ENCODE assay signal across 9 mouse cellular contexts in genomic region chr4:45253839-45254601, GRCm38 (mm10). TPM values are rescaled to one million over a fixed set of nuclear protein-coding genes. Genes with fewer than 3 reads are reported as not detected.
DNase-seq lines count a peak whose midpoint lies in the region; TF ChIP-seq lines count a peak whose summit lies in the region.
"Had no signal": no experiment of that assay in that cellular context is flagged by ENCODE, and none has a peak within 500 bp of the region (broad histone marks: within the 10 kb centered on the region; RNA-seq: fewer than 3 reads in every experiment).

No protein-coding gene starts in this region.

- peak; percentile 13 for DNase-seq in cerebellum, adult 11-12 months
- DNase-seq in cerebellum, adult 18-20 months = no peak
- peak; percentile 18 for DNase-seq in left cerebral cortex, adult 11 months (ENCODE audit: low spot score)
- DNase-seq in left cerebral cortex, postnatal 36 days (ENCODE audit: low spot score in 2 of 2) = no peak
- DNase-seq in frontal cortex, postnatal 36 days (ENCODE audit: low spot score in 2 of 2) = peak; percentile 39
- DNase-seq in gastrocnemius, adult 18-20 months (ENCODE audit: low spot score) = no peak
- no peak for DNase-seq in thymus, postnatal 4 days

- WGBS in olfactory bulb, adult 2 months = 35% methylated on average over 11 of the region's 11 CpGs

- no peak for TF ChIP-seq CTCF in olfactory bulb, adult 2 months (IDR thresholded peaks at IDR 0.05; ENCODE audit: insufficient read depth, low read depth, low read length)

- H3K4me3 ChIP-seq in olfactory bulb, adult 2 months (ENCODE audit: insufficient read depth, low read depth, low read length) = no peak overlapping the region
- H3K4me3 ChIP-seq: limb, embryonic 12.5 days had no signal

- intact Hi-C loops in left cerebral cortex, postnatal 36 days (cut with DNase I) = loop anchor here (2.0 kb wide), 1 partner anchor 45 kb away; no protein-coding TSS in a partner anchor

- TF ChIP-seq POLR2A in olfactory bulb, adult 2 months (IDR thresholded peaks at IDR 0.05; ENCODE audit: insufficient read depth, low read depth, low read length) = no peak

- H3K27ac ChIP-seq in olfactory bulb, adult 2 months (ENCODE audit: insufficient read depth, low read depth, low read length) = peak overlapping the region; percentile 58
- H3K27ac ChIP-seq: limb, embryonic 12.5 days had no signal

- peaks cover 16% of the 10 kb centered on the region; the same call in 1 of the 2 replicates for H3K4me1 ChIP-seq in olfactory bulb, adult 2 months (ENCODE audit: control insufficient read depth, insufficient read depth, low read length)

RNA-seq across cellular contexts. Expression of gene Trmt10b, which starts 42.9 kb away (rescaled TPM):
- total RNA-seq in left cerebral cortex, postnatal 36 days (2021) = 10 to 100 TPM; 15.0 to 17.8 TPM
- polyA plus RNA-seq in olfactory bulb, adult 2 months (2012; ENCODE audit: insufficient read depth, insufficient read length, low replicate concordance, missing spikeins) = not detected in 2 replicates
- 1 to 10 TPM; 5.8 to 6.0 TPM for total RNA-seq in gastrocnemius, adult 18-20 months (2021)

Comparison
In these comparisons a context has a peak if more than half of its experiments do, and no peak if none do; other contexts are left out.
1. DNase-seq: peak in cerebellum, adult 11-12 months (single experiment), left cerebral cortex, adult 11 months (single experiment) and frontal cortex, postnatal 36 days (2 of 2); none in cerebellum, adult 18-20 months (0 of 2), left cerebral cortex, postnatal 36 days (0 of 2), gastrocnemius, adult 18-20 months (single experiment) and thymus, postnatal 4 days (single experiment).